Mouse (Mus musculus) olfactory bulb, adult 2 months (tissue): Measurements from ENCODE around the gene Nfe2.

ENCODE experiments used
- CTCF ChIP-seq: fragments of 200-500 bp; IDR thresholded peaks from 2 replicates; pipeline ENCODE4 v1.5.1; 2012; ENCODE audit warnings: low read depth, mild to moderate bottlenecking, low read length, moderate library complexity; ENCODE audit not compliant: insufficient read depth
- POLR2A ChIP-seq: fragments of 200-500 bp; IDR thresholded peaks from 2 replicates; pipeline ENCODE4 v1.6.1; 2012; ENCODE audit warnings: mild to moderate bottlenecking, low read depth, low read length, moderate library complexity; ENCODE audit not compliant: insufficient read depth

DNA sequence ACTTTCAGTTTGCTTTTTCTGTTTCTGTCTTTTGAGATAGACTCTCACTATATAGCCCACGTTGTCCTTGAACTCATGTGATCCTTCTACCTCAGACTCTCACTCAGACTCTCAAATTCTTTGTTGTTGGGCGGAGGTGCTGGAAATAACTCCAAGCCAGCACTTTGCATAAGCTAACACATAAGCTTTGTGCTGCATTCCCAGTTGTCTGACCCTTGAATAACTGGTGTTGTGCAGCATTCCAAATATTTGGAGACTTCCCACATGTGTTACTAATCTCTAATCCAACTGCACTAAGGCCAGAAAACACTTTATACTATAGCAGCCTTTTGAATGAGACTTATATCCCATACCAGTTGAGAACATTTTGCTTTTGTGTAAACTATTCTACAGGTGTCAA lies 29.3 kb downstream of the Nfe2 start:
- TF ChIP-seq POLR2A = no peak
- TF ChIP-seq CTCF = no peak
